Mouse (Mus musculus): ENCODE measurements around the gene Snx4.

The Snx4 gene

DNA sequence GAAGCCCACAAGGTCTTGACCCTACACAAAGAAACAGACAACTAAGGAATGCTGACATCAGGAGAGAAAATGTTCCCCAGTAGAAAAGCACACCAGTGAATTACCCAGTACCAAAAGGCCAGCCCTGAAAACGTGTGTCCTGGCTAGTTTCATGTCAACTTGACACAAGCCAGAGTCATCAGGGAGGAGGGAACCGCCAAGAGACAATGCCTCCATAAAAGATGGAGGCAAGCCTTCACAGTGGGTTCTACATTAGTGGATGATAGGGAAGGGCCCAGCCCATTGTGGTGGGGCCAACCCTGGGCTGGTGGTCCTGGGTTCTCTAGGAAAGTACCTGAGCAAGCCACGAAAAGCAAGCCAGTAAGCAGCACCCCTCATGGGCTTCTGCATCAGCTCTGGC, 95.1 kb downstream of the Snx4 start:
- no peak for DNase-seq

DNA sequence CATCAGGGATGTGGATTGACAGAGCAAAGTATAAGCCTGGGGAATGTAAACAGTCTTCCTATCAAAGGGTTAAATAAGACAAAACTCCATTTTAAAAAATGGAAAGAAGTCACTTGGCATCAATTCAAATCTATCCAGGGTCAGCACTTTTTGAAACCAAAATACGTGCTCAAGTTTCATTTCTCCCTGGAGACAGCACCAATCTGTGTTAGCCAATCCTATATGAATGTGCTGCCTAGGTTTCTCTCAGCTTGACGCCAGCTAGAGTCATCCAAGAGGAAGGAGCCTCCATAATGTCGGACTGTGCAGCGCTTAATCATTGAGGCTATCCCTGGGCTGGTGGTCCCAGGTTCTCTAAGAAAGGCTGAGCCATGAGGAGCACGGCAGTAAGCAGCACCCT, 95.9 kb downstream of the Snx4 start:
- DNase-seq: no peak
